Mouse (Mus musculus) limb, embryonic 12.5 days (tissue): ENCODE measurements around the gene Cstf1. TPM values are rescaled to one million over a fixed set of nuclear protein-coding genes. Genes with fewer than 3 reads are reported as not detected.
A peak's percentile ranks its signal among the peaks of the same experiment; 100 is the strongest.

ENCODE experiments used
- ATAC-seq: fragments of 200-750 bp; cut with Nextera tagmentation; 2 replicates; pipeline ENCODE4 v1.8.0; 2017; ENCODE audit warnings: low read depth, moderate TSS enrichment; ENCODE audit not compliant: insufficient number of reproducible peaks, insufficient read depth, low FRiP score, low TSS enrichment
- H3K27ac ChIP-seq: fragments of 300-500 bp; sonication (generic); 2 replicates; pipeline ENCODE4 v1.5.1; 2016; ENCODE audit warnings: mild to moderate bottlenecking, moderate library complexity
- H3K27me3 ChIP-seq: fragments of 300-500 bp; sonication (generic); 2 replicates; pipeline ENCODE4 v1.6.1; 2016; ENCODE audit warnings: mild to moderate bottlenecking, moderate library complexity
- H3K36me3 ChIP-seq: fragments of 300-500 bp; sonication (generic); 2 replicates; pipeline ENCODE4 v1.6.1; 2016; ENCODE audit warnings: mild to moderate bottlenecking, moderate library complexity
- H3K4me1 ChIP-seq: fragments of 300-500 bp; sonication (generic); replicated peaks from 2 replicates; pipeline ENCODE4 v1.6.1; 2016
- H3K4me2 ChIP-seq: fragments of 300-500 bp; sonication (generic); 2 replicates; pipeline ENCODE4 v1.6.1; 2016; ENCODE audit warnings: mild to moderate bottlenecking, moderate library complexity
- H3K4me3 ChIP-seq: fragments of 300-500 bp; sonication (generic); replicated peaks from 2 replicates; pipeline ENCODE4 v1.5.1; 2016; ENCODE audit warnings: mild to moderate bottlenecking
- H3K9ac ChIP-seq: fragments of 300-500 bp; sonication (generic); replicated peaks from 2 replicates; pipeline ENCODE4 v1.6.1; 2016; ENCODE audit warnings: mild to moderate bottlenecking, moderate library complexity
- H3K9me3 ChIP-seq: fragments of 300-500 bp; sonication (generic); 2 replicates; pipeline ENCODE4 v1.6.1; 2016; ENCODE audit warnings: mild to moderate bottlenecking, moderate library complexity
- WGBS: fragments of 180-500 bp; shearing (Covaris S2); methylation state at CpG from one replicate; pipeline ENCODE4 v1.1.7; 2016; 5-methylcytosine and 5-hydroxymethylcytosine counted together
- polyA plus RNA-seq: library from polyadenylated mRNA; unstranded; fragments of >200 nt; fragmentation: Nextera tagmentation; extraction: Ambion mirVana; gene quantifications from 2 replicates; pipeline ENCODE4 v1.2.1, GENCODE M21; 2016

The Cstf1 gene
- polyA plus RNA-seq, 1 experiment from 2014 or later, result 48.8 TPM

DNA sequence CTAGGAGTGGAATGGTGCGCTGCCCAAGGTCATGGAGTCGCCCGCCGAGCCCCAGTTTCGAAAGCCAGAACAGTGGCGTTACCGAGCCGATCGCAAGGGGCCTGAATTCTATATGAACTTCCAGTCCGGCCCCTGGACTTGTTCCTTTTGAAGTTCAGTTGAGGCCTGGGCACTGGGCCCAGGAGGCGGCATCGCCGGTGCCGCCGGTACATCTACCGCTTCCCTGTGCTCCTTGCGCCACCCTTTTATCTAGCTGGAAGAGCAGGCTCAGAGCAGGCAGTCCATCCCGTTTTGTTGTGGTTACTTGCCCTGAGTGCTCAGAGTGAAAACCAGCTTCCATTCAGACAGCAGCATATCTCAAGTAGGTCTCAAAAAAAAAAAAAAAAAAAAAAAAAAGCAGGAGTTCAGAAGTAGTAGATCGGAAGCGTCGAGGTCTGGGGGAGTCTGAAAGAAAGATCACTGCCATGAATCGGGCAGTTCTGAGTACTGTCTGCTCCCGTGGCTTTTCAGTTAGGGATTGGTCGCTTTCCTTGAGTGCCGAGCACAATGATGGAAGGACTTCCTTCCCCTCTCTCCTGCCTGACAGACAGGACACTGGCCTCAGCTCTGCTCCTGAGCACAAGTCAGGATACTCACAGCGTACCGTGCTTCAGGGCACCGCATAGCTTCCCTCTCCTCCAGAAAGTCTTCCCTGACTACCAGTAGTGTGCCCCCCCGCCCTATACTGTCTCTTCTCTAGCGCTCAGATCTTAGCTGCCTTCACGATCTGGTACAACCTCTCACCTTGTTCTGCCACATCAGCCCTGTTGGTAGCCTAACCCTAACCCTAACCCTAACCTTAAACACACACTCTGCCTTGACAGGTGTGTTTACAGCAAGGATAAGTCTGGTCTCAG, 24.2 kb upstream of the Cstf1 start:
- peak overlapping the region; percentile 72 for H3K4me3 ChIP-seq
- H3K4me2 ChIP-seq, result peak overlapping the region; percentile 95
- H3K36me3 ChIP-seq, result no peaks in the 10 kb centered on the region
- no peak overlapping the region for H3K27ac ChIP-seq
- 0 out of 2 replicates have a peak, but pooled peaks have one; percentile 0 for ATAC-seq
- H3K27me3 ChIP-seq, result 0 out of 2 replicates have a peak, but pooled peaks cover 7% of the 10 kb centered on the region
- peaks cover 10% of the 10 kb centered on the region; the same call in 1 of the 2 replicates for H3K4me1 ChIP-seq
- WGBS, result 12% methylated on average over 31 of the region's 31 CpGs
- no peaks in the 10 kb centered on the region for H3K9me3 ChIP-seq
- peak overlapping the region; percentile 70 for H3K9ac ChIP-seq

DNA sequence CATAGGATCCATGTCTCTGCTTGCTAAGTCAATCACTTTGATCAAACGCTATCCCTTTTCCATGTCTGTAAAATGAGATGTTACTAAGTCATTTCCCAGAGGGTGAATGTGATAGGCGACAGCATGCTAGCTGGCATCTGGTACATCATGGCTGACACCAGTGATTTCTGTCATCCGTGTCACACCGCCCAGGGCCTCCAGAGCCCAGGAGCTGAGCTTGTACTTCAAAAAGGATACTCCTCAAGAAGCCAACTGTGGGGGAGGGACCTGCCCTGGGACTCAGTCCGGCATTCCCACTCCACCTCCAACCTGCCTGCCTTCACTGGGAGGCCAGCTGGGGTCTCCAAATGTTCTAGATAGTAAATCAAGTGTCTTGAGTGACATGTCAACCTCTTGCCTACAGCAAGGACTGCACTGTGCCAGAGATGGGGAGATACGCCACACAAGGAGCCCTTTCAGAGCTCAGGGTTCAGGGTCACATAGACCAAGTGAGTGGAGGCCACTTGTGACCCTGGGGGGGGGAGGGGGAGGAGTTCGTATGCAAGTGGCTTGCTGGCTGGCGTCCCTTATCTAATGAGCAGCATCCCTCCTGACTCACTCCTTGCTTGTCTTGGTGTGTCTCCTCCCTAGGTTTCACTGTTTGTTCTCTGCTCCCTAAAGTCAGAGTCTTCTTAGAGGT, 23.4 kb upstream of the Cstf1 start:
- no peak for ATAC-seq
- H3K4me3 ChIP-seq, result peak overlapping the region; percentile 72; the same call in 1 of the 2 replicates
- WGBS, result 55% methylated on average over 8 of the region's 8 CpGs
- no peak overlapping the region for H3K9ac ChIP-seq
- no peaks in the 10 kb centered on the region for H3K36me3 ChIP-seq
- no peak overlapping the region for H3K27ac ChIP-seq
- H3K4me2 ChIP-seq, result peak overlapping the region; percentile 95; the same call in 1 of the 2 replicates
- H3K27me3 ChIP-seq, result 0 out of 2 replicates have a peak, but pooled peaks cover 7% of the 10 kb centered on the region
- peaks cover 10% of the 10 kb centered on the region; the same call in 1 of the 2 replicates for H3K4me1 ChIP-seq
- H3K9me3 ChIP-seq, result no peaks in the 10 kb centered on the region

DNA sequence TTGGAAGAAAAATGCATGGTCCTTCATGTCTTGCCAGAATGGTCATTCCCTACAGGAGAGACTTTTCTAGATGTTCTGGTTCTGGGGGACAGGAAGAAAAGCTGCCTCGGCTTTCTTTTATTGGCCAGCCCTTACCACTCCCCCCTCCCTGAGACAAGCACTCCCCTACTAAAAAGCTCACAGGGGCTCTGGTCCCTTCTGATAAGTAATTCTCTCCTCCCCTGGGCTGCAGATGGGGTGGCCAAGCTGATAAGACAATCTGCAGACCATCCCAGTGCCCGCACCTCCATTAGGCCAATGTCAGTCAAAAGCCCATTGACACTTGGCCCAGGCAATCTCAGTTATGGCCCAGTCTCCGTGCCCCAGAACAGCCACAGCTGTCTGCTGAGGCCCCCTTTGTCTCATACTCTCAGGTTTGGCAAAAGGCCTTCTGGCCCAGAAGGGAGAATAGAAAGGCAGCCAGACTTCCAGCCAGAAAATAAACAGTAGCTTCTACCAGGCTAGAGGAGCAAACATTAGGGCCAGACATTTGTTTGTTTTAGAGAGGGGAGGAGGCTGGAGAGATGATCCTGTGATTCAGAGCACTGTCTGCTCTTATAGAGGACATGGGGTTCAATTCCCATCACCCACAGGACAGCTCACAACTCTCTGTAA, 22.1 kb upstream of the Cstf1 start:
- Histone ChIP-seq H3K4me1 (peaks cover 10% of the 10 kb centered on the region; the same call in 1 of the 2 replicates), H3K9ac (no peak overlapping the region), H3K27ac (no peak overlapping the region), H3K4me3 (no peak overlapping the region), H3K4me2 (no peak overlapping the region), H3K9me3 (no peaks in the 10 kb centered on the region), H3K27me3 (0 out of 2 replicates have a peak, but pooled peaks cover 7% of the 10 kb centered on the region), H3K36me3 (no peaks in the 10 kb centered on the region)
- ATAC-seq, result no peak
- 32% methylated on average over 3 of the region's 3 CpGs for WGBS

DNA sequence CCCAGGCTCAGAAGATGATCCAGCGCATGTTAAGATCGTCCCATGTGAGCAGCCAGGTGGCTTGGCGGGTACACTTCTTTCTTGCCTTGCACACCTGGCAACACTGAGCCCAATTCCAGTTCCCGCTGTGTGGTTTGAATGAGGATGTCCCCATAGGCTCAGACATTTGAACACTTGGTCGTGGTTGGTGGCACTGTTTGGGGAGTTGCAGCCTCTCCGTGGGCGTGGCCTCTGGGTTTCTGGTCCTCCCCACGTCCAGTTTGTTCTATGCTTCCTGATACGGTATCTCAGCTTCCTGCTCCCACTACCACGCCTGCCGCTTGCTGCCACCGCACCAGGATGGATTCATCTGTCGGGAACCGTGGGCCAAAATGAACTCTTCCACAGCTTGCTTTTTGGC, 20.7 kb upstream of the Cstf1 start:
- H3K27ac ChIP-seq, result no peak overlapping the region
- peaks cover 10% of the 10 kb centered on the region for H3K36me3 ChIP-seq
- 0 out of 2 replicates have a peak, but pooled peaks cover 7% of the 10 kb centered on the region for H3K27me3 ChIP-seq
- ATAC-seq, result no peak
- H3K9ac ChIP-seq, result no peak overlapping the region
- WGBS, result 77% methylated on average over 14 of the region's 14 CpGs
- no peak overlapping the region for H3K4me3 ChIP-seq
- H3K4me1 ChIP-seq, result peaks cover 6% of the 10 kb centered on the region; the same call in 1 of the 2 replicates
- no peaks in the 10 kb centered on the region for H3K9me3 ChIP-seq
- H3K4me2 ChIP-seq, result no peak overlapping the region

DNA sequence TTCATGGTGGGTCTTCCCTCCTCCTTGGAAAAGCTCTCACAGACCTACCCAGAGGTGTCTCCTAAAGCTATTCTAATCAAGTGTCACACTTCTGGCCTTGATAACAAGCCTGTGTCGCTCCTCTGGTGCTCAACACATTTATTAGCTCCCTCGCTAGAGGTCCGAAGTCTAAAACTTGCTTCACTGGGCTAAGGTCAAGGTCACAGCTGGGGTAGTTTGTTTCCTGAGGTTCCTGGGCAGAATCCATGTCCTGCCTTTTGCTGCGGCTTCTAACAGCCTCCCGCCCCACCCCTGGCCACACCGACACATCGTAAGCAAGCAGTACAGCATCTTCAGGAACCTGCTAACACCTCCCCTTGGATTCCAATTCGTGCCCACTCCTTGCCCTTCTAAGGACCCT, 19.7 kb upstream of the Cstf1 start:
- no peak overlapping the region for H3K9ac ChIP-seq
- no peak overlapping the region for H3K4me2 ChIP-seq
- no peak for ATAC-seq
- H3K27ac ChIP-seq, result no peak overlapping the region
- WGBS, result 57% methylated on average over 8 of the region's 8 CpGs
- H3K27me3 ChIP-seq, result 0 out of 2 replicates have a peak, but pooled peaks cover 7% of the 10 kb centered on the region
- peaks cover 20% of the 10 kb centered on the region for H3K36me3 ChIP-seq
- H3K4me3 ChIP-seq, result no peak overlapping the region
- peaks cover 3% of the 10 kb centered on the region; the same call in 1 of the 2 replicates for H3K4me1 ChIP-seq
- no peaks in the 10 kb centered on the region for H3K9me3 ChIP-seq

DNA sequence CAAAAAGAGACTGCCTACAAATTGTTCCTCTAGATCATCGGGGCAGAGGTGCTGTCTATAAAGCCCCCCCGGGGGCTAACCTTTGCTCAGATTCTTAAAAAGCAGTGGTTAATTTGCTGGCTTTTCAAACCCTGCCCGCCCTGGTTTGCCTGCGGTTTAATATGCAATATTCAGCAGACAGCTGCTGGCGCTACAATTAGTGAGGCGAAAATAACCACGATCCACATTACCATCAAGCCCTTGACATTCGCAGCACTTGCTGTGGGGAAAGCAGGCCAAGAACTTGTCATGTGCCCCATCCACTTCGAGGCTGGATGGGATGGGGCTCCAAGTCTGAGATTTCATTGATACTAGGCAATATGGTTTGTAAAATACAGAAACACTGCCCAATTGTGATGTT, 17.3 kb upstream of the Cstf1 start:
- no peak overlapping the region for H3K4me3 ChIP-seq
- no peak for ATAC-seq
- H3K4me2 ChIP-seq, result no peak overlapping the region
- H3K27me3 ChIP-seq, result no peaks in the 10 kb centered on the region
- H3K36me3 ChIP-seq, result peaks cover 45% of the 10 kb centered on the region
- H3K4me1 ChIP-seq, result no peaks in the 10 kb centered on the region
- WGBS, result 77% methylated on average over 9 of the region's 9 CpGs
- no peaks in the 10 kb centered on the region for H3K9me3 ChIP-seq
- H3K9ac ChIP-seq, result no peak overlapping the region
- H3K27ac ChIP-seq, result no peak overlapping the region

DNA sequence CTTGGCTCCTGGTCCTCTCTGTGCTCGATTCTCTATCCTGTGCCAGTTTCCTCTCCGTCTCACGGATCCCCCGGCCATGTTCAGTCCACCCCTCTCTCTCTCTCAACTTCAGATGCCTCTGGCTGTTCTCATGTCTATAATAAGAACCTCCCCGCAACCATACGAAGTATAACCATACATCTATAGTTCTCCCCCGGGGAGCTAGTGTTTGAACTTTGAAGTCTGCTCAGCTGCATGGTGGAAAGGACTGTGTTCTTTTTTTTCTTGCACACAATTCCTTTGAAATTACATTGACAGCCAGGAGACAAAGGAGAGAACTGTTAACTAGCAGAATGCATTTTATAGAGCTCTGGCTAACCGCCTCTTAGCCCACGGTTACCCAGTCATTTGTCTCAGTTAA, 15.7 kb upstream of the Cstf1 start:
- H3K27me3 ChIP-seq, result no peaks in the 10 kb centered on the region
- WGBS, result 77% methylated on average over 9 of the region's 9 CpGs
- H3K4me2 ChIP-seq, result no peak overlapping the region
- no peak for ATAC-seq
- H3K36me3 ChIP-seq, result peaks cover 60% of the 10 kb centered on the region
- H3K4me1 ChIP-seq, result no peaks in the 10 kb centered on the region
- H3K9me3 ChIP-seq, result no peaks in the 10 kb centered on the region
- H3K4me3 ChIP-seq, result no peak overlapping the region
- H3K27ac ChIP-seq, result no peak overlapping the region
- no peak overlapping the region for H3K9ac ChIP-seq

DNA sequence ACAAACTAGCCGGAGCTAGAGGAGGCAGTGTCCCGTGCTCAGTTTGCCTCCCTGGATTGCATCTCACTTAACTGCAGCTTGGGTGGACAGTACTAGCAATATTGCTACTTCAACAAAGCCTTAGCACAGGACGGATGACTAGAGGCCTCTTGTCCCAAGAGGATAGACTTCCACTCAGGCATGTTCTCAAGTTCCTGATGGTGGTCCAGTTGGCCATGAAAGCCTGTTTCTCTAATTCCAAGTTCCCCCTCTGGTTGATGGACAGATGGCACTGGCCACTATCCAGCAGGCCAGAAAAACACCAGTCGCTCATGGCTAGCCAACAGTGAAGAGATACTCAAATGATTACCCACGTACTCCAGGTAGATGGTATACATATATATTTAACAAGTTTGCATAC, 14.6 kb upstream of the Cstf1 start:
- Histone ChIP-seq H3K4me3 (no peak overlapping the region), H3K4me1 (no peaks in the 10 kb centered on the region), H3K27me3 (no peaks in the 10 kb centered on the region), H3K9me3 (no peaks in the 10 kb centered on the region), H3K36me3 (peaks cover 71% of the 10 kb centered on the region), H3K9ac (no peak overlapping the region), H3K27ac (no peak overlapping the region), H3K4me2 (no peak overlapping the region)
- ATAC-seq, result no peak
- 90% methylated on average over 5 of the region's 5 CpGs for WGBS

DNA sequence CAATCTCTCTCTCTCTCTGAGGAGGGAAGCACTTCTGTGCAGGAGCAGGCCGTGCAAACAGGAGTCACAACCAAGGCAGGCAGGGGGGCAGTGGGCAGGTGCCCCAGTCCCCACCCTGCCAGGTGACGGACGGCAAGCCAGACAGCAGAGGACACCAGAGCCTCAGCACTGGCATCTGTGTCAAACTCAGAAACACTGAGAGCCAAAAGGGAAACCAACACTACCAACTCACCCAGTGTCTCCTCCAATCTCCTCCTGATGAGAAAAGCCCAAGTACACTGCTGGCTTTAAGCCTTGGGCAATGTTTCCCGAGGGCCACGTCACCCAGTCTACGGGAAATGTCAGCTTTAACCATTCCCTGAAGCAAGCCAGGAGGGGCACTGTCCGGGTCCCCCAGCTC, 7.3 kb upstream of the Cstf1 start:
- no peak for ATAC-seq
- Histone ChIP-seq H3K27me3 (no peaks in the 10 kb centered on the region), H3K4me2 (no peak overlapping the region), H3K4me3 (no peak overlapping the region), H3K36me3 (peaks cover 99% of the 10 kb centered on the region), H3K27ac (no peak overlapping the region), H3K9ac (no peak overlapping the region), H3K9me3 (no peaks in the 10 kb centered on the region), H3K4me1 (peaks cover 5% of the 10 kb centered on the region)
- WGBS, result 91% methylated on average over 7 of the region's 7 CpGs

DNA sequence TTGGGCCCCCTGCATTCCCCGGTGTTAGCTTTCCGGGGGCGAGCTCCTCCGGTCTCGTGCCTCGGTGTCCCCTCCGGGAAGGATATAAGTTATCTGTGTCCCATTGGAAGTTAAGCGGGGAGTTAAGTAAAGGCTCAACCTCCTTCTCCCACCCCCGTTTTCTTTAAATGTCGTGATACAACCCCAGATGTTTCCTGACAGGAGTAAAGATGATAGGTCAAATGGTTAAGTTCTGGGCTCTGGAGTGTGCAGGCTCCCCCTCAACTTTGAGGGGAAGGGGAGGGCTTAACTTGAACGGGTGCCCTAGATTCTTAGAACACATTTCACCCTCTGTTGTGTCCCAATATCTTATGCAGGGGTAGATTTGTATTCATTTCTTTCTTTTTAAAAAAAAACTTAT, 777 bp downstream of the Cstf1 start:
- Histone ChIP-seq H3K36me3 (peaks cover 60% of the 10 kb centered on the region), H3K9ac (peak overlapping the region; percentile 91), H3K27ac (peak overlapping the region; percentile 87), H3K9me3 (no peaks in the 10 kb centered on the region), H3K4me1 (peaks cover 30% of the 10 kb centered on the region), H3K4me2 (peak overlapping the region; percentile 73), H3K4me3 (peak overlapping the region; percentile 91), H3K27me3 (no peaks in the 10 kb centered on the region)
- WGBS, result under 1% methylated on average over 11 of the region's 11 CpGs
- no peak for ATAC-seq

DNA sequence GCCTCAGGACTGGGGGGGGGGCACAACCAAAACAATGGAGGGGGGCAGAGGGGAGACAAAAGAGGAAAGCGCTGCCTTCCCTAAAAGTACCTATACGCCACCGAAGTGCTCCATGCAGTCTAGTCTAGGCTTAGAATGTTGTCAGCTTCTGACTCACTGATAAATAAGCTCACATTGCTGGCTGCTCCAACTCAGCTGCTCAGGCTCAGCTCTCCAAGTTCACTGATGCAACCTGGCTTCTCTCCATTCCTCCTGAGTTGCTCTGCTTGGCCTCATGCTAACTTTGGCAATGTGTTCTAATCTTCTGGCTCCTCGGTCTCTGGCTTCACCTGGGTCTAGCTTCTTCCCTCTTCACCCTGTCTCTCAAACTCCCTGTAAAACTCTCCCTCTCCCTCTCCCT, 6.1 kb downstream of the Cstf1 start:
- Histone ChIP-seq H3K4me1 (peaks cover 7% of the 10 kb centered on the region; the same call in 1 of the 2 replicates), H3K36me3 (peaks cover 91% of the 10 kb centered on the region), H3K27ac (no peak overlapping the region), H3K27me3 (no peaks in the 10 kb centered on the region), H3K4me3 (no peak overlapping the region), H3K9ac (no peak overlapping the region), H3K9me3 (no peaks in the 10 kb centered on the region), H3K4me2 (no peak overlapping the region)
- 94% methylated on average over 4 of the region's 4 CpGs for WGBS
- no peak for ATAC-seq
